Mouse (Mus musculus) embryonic facial prominence, embryonic 12.5 days (tissue): ENCODE data around the gene Vat1. TPM values are rescaled to one million over a fixed set of nuclear protein-coding genes. Genes with fewer than 3 reads are reported as not detected.

Source experiments
- ATAC-seq: fragments of 200-750 bp; cut with Nextera tagmentation; 2 replicates; pipeline ENCODE4 v1.8.0; 2017; ENCODE audit not compliant: insufficient number of reproducible peaks, insufficient read depth, low FRiP score, low TSS enrichment
- H3K27ac ChIP-seq: fragments of 300-500 bp; sonication (generic); 2 replicates; pipeline ENCODE4 v1.5.1; 2016; ENCODE audit warnings: mild to moderate bottlenecking
- H3K27me3 ChIP-seq: fragments of 300-500 bp; sonication (generic); 2 replicates; pipeline ENCODE4 v1.6.1; 2016; ENCODE audit warnings: mild to moderate bottlenecking, moderate library complexity
- H3K36me3 ChIP-seq: fragments of 300-500 bp; sonication (generic); 2 replicates; pipeline ENCODE4 v1.6.1; 2016; ENCODE audit warnings: mild to moderate bottlenecking
- H3K4me1 ChIP-seq: fragments of 300-500 bp; sonication (generic); 2 replicates; pipeline ENCODE4 v1.6.1; 2016
- H3K4me2 ChIP-seq: fragments of 300-500 bp; sonication (generic); replicated peaks from 2 replicates; pipeline ENCODE4 v1.6.1; 2016; ENCODE audit warnings: mild to moderate bottlenecking, moderate library complexity
- H3K4me3 ChIP-seq: fragments of 300-500 bp; sonication (generic); 2 replicates; pipeline ENCODE4 v1.5.1; 2016; ENCODE audit warnings: mild to moderate bottlenecking
- H3K9ac ChIP-seq: fragments of 300-500 bp; sonication (generic); 2 replicates; pipeline ENCODE4 v1.6.1; 2016; ENCODE audit warnings: mild to moderate bottlenecking, moderate library complexity
- H3K9me3 ChIP-seq: fragments of 300-500 bp; sonication (generic); 2 replicates; pipeline ENCODE4 v1.6.1; 2016; ENCODE audit warnings: mild to moderate bottlenecking, moderate library complexity
- WGBS: fragments of 180-500 bp; shearing (Covaris S2); methylation state at CpG from one replicate; pipeline ENCODE4 v1.1.7; 2016; 5-methylcytosine and 5-hydroxymethylcytosine counted together
- polyA plus RNA-seq: library from polyadenylated mRNA; unstranded; fragments of >200 nt; fragmentation: Nextera tagmentation; extraction: Ambion mirVana; gene quantifications from 2 replicates; pipeline ENCODE4 v1.2.1, GENCODE M21; 2016

The Vat1 gene
- 32.2 and 35.4 TPM in 2 replicates for polyA plus RNA-seq

DNA sequence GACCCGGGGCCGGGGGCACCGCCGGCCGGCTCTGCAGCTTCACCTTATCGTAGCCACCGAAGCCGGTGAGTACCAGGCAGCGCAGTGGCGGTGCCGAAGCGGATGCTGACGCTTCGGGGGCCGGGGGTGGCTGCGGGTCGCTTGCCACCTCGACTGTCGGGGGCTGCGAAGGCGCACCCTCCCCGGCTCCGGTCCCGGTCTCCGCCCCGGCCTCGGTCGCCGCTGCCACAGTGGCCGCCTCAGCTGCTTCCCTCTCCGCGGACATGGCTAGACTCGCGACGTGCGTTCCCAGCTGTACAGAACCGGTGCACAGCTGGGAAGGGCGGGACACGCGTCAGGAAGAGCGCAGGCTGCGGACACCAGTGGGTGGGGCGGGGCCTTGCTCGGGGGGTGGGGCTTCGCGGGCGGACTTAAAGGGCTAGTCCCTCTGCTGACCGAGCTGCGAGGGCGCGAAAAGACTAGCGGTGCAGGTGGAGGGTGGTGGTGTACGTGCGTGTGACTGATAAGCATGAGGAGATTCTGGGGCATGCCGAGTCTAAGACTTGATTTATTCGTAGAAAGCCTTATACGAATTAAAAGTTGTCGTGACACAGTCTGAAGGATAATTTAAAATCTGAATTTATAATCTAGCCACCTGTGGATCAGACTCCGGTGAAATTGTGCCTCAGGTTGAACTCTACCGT lies at the start of gene Vat1:
Gene Vat1, minus strand, starts transcription at position 362 of the 683 bp plus-strand sequence.
- peak within 1 kb of the TSS; percentile 71 for H3K9ac ChIP-seq
- peak within 1 kb of the TSS; percentile 73 for H3K4me3 ChIP-seq
- 2% methylated on average over 60 of the region's 60 CpGs for WGBS
- peaks cover 30% of the 10 kb centered on the region for H3K4me1 ChIP-seq
- peak within 1 kb of the TSS; percentile 94 for H3K4me2 ChIP-seq
- H3K9me3 ChIP-seq, result no peaks in the 10 kb centered on the region
- 0 out of 2 replicates have a peak, but pooled peaks cover 7% of the 10 kb centered on the region for H3K36me3 ChIP-seq
- peak within 1 kb of the TSS; percentile 66 for H3K27ac ChIP-seq
- no peak for ATAC-seq
- H3K27me3 ChIP-seq, result peaks cover 7% of the 10 kb centered on the region; the same call in 1 of the 2 replicates

- Histone ChIP-seq H3K4me3 (no peak overlapping the region), H3K27me3 (no peaks in the 10 kb centered on the region), H3K4me2 (no peak overlapping the region), H3K27ac (no peak overlapping the region), H3K36me3 (peaks cover 21% of the 10 kb centered on the region), H3K9me3 (no peaks in the 10 kb centered on the region), H3K9ac (no peak overlapping the region), H3K4me1 (no peaks in the 10 kb centered on the region)
- ATAC-seq, result no peak
- WGBS, result 95% methylated on average over 7 of the region's 7 CpGs
These were observed 41.1 kb upstream of the Vat1 start for GRCm38 (mm10) chr11:101507090-101507489.

GRCm38 (mm10) chr11:101506269-101506780 lies 40.3 kb upstream of the Vat1 start:
- H3K9ac ChIP-seq, result no peak overlapping the region
- no peak overlapping the region for H3K4me2 ChIP-seq
- ATAC-seq, result no peak
- H3K36me3 ChIP-seq, result peaks cover 17% of the 10 kb centered on the region
- no peaks in the 10 kb centered on the region for H3K9me3 ChIP-seq
- WGBS, result 90% methylated on average over 5 of the region's 5 CpGs
- H3K27me3 ChIP-seq, result no peaks in the 10 kb centered on the region
- H3K4me3 ChIP-seq, result no peak overlapping the region
- no peak overlapping the region for H3K27ac ChIP-seq
- H3K4me1 ChIP-seq, result no peaks in the 10 kb centered on the region

GRCm38 (mm10) chr11:101486126-101486525 lies 20.1 kb upstream of the Vat1 start:
- Histone ChIP-seq H3K4me1 (no peaks in the 10 kb centered on the region), H3K9ac (no peak overlapping the region; the same call in 1 of the 2 replicates), H3K4me2 (no peak overlapping the region), H3K27me3 (no peaks in the 10 kb centered on the region), H3K36me3 (peaks cover 16% of the 10 kb centered on the region; the same call in 1 of the 2 replicates), H3K9me3 (no peaks in the 10 kb centered on the region), H3K4me3 (no peak overlapping the region), H3K27ac (no peak overlapping the region)
- WGBS, result 79% methylated on average over 6 of the region's 6 CpGs
- ATAC-seq, result no peak

- no peak for ATAC-seq
- Histone ChIP-seq H3K9ac (no peak overlapping the region), H3K27ac (peak overlapping the region; percentile 17; the same call in 1 of the 2 replicates), H3K36me3 (peaks cover 16% of the 10 kb centered on the region; the same call in 1 of the 2 replicates), H3K4me3 (no peak overlapping the region), H3K9me3 (no peaks in the 10 kb centered on the region), H3K4me1 (no peaks in the 10 kb centered on the region), H3K27me3 (no peaks in the 10 kb centered on the region), H3K4me2 (no peak overlapping the region)
- WGBS, result 63% methylated on average over 6 of the region's 6 CpGs
These were observed 19.5 kb upstream of the Vat1 start for GRCm38 (mm10) chr11:101485509-101486028.

- Histone ChIP-seq H3K9me3 (no peaks in the 10 kb centered on the region), H3K27me3 (no peaks in the 10 kb centered on the region), H3K4me3 (no peak overlapping the region), H3K27ac (no peak overlapping the region), H3K4me2 (no peak overlapping the region), H3K9ac (no peak overlapping the region), H3K4me1 (no peaks in the 10 kb centered on the region), H3K36me3 (peaks cover 15% of the 10 kb centered on the region; the same call in 1 of the 2 replicates)
- 87% methylated on average over 7 of the region's 7 CpGs for WGBS
- no peak for ATAC-seq
These were observed 18.8 kb upstream of the Vat1 start for GRCm38 (mm10) chr11:101484814-101485213.

GRCm38 (mm10) chr11:101484245-101484644 lies 18.2 kb upstream of the Vat1 start:
- Histone ChIP-seq H3K4me3 (no peak overlapping the region), H3K27ac (no peak overlapping the region), H3K4me1 (peaks cover 4% of the 10 kb centered on the region; the same call in 1 of the 2 replicates), H3K27me3 (no peaks in the 10 kb centered on the region), H3K9ac (no peak overlapping the region), H3K36me3 (peaks cover 10% of the 10 kb centered on the region; the same call in 1 of the 2 replicates), H3K9me3 (no peaks in the 10 kb centered on the region), H3K4me2 (no peak overlapping the region)
- no peak for ATAC-seq
- 80% methylated on average over 6 of the region's 6 CpGs for WGBS

DNA sequence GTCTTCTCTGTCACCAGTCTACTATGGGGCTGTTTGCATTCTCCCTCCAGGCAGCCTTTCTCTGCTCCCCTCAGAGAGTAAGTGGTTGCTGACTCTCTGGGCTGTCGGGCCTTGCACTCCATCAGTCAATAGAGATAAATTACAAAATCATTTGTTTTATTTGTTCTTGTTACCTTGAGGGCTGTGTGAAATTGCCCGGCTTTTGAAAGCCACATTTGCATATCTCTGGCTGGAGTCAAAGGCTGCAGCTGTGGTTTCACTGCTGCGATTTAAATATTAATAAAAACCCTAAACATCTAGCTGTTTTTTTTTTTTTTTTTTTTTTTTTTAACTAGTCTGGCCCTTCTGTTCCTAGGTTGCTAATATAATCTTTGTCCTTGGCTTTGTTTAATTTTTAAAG lies 17.8 kb upstream of the Vat1 start:
- no peak overlapping the region for H3K27ac ChIP-seq
- H3K4me1 ChIP-seq, result peaks cover 8% of the 10 kb centered on the region
- WGBS, result 62% methylated on average over 3 of the region's 3 CpGs
- H3K9ac ChIP-seq, result no peak overlapping the region
- H3K9me3 ChIP-seq, result no peaks in the 10 kb centered on the region
- 0 out of 2 replicates have a peak, but pooled peaks cover 4% of the 10 kb centered on the region for H3K27me3 ChIP-seq
- no peak for ATAC-seq
- H3K36me3 ChIP-seq, result peaks cover 8% of the 10 kb centered on the region; the same call in 1 of the 2 replicates
- H3K4me3 ChIP-seq, result no peak overlapping the region
- H3K4me2 ChIP-seq, result no peak overlapping the region

DNA sequence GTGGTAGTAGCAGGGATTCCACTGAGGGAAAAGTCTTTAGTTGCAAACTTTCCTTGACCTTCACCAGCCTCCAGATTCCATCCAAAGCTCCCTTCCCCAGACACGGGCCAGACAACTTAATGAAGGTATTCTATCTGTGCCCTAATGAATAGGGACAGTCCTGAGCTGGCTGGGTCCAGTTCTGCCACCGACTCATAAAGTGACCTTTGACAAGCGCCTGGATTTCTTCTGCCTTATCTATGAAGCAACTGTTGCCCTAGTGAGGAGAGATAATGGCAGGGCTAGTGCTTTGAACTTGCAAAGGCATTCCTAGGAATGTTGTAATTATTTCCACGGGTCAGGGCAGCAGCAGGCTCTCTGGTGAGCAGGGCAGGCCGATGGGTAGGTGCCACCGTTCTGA lies 14.9 kb upstream of the Vat1 start:
- no peak overlapping the region for H3K4me3 ChIP-seq
- H3K27ac ChIP-seq, result no peak overlapping the region
- no peaks in the 10 kb centered on the region for H3K36me3 ChIP-seq
- no peaks in the 10 kb centered on the region for H3K9me3 ChIP-seq
- WGBS, result 55% methylated on average over 6 of the region's 6 CpGs
- H3K9ac ChIP-seq, result no peak overlapping the region
- H3K4me1 ChIP-seq, result peaks cover 8% of the 10 kb centered on the region
- 0 out of 2 replicates have a peak, but pooled peaks cover 4% of the 10 kb centered on the region for H3K27me3 ChIP-seq
- no peak overlapping the region for H3K4me2 ChIP-seq
- no peak for ATAC-seq

- no peak for ATAC-seq
- WGBS, result 8% methylated on average over 18 of the region's 18 CpGs
- 0 out of 2 replicates have a peak overlapping the region, but pooled peaks have one; percentile 12 for H3K4me3 ChIP-seq
- no peak overlapping the region for H3K27ac ChIP-seq
- no peaks in the 10 kb centered on the region for H3K9me3 ChIP-seq
- H3K4me1 ChIP-seq, result peaks cover 8% of the 10 kb centered on the region
- H3K4me2 ChIP-seq, result peak overlapping the region; percentile 41
- 0 out of 2 replicates have a peak, but pooled peaks cover 4% of the 10 kb centered on the region for H3K27me3 ChIP-seq
- no peaks in the 10 kb centered on the region for H3K36me3 ChIP-seq
- no peak overlapping the region for H3K9ac ChIP-seq
These were observed 13.2 kb upstream of the Vat1 start for GRCm38 (mm10) chr11:101479171-101479635.

DNA sequence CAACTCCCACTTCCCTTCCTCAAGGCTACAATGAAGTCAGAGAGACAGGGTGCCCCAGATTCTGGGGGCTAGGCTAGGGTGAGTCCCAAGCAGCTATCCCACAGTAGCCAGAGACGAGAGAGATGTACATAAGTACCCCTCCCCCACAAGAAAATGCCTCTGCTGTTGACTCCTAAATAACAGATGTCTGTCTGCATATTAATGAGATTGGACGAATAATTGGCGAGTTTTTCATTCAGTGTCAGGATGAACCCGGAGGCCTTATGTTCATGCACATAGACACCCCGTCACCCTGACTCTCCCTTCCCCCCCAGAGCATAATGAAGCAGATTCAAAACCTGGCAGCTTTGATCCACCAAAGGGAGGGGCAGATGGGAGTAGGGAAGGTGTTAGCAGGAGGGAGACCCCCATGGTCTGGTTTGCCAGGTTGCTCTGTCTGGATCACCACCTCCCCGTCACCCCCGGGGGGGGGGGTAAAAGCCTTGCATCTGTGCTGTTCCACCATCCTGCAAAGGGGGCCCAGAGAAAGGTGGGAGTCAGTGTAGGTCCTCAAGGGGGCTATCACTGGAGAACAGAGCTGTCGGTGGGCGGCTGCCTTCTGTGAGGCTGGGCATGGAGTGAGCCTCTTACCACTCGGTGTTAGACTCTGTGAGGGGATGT lies 11.7 kb upstream of the Vat1 start:
- Histone ChIP-seq H3K27me3 (0 out of 2 replicates have a peak, but pooled peaks cover 4% of the 10 kb centered on the region), H3K27ac (no peak overlapping the region), H3K36me3 (no peaks in the 10 kb centered on the region), H3K4me2 (no peak overlapping the region), H3K4me3 (no peak overlapping the region), H3K9ac (no peak overlapping the region), H3K4me1 (peaks cover 8% of the 10 kb centered on the region), H3K9me3 (no peaks in the 10 kb centered on the region)
- ATAC-seq, result no peak
- WGBS, result 55% methylated on average over 10 of the region's 10 CpGs
